Mouse (Mus musculus) G1E (cell line): Measurements from ENCODE around the gene Atmin.

ENCODE experiments used
- CTCF ChIP-seq: IDR thresholded peaks from 2 replicates; pipeline ENCODE4 v1.5.1; 2012; ENCODE audit warnings: low read depth, low read length, inconsistent platforms, mixed read lengths
- GATA1 ChIP-seq: IDR thresholded peaks from 2 replicates; pipeline ENCODE4 v1.6.1; 2012; ENCODE audit warnings: borderline replicate concordance, low read length, inconsistent platforms, mixed read lengths
- GATA2 ChIP-seq: IDR thresholded peaks from 2 replicates; pipeline ENCODE4 v1.6.1; 2012; ENCODE audit warnings: low read depth, low read length, inconsistent platforms, borderline replicate concordance
- TAL1 ChIP-seq: conservative IDR thresholded peaks from 2 replicates; pipeline ENCODE4 v1.6.1; 2012; ENCODE audit warnings: low read depth, low read length, inconsistent platforms, mixed read lengths

DNA sequence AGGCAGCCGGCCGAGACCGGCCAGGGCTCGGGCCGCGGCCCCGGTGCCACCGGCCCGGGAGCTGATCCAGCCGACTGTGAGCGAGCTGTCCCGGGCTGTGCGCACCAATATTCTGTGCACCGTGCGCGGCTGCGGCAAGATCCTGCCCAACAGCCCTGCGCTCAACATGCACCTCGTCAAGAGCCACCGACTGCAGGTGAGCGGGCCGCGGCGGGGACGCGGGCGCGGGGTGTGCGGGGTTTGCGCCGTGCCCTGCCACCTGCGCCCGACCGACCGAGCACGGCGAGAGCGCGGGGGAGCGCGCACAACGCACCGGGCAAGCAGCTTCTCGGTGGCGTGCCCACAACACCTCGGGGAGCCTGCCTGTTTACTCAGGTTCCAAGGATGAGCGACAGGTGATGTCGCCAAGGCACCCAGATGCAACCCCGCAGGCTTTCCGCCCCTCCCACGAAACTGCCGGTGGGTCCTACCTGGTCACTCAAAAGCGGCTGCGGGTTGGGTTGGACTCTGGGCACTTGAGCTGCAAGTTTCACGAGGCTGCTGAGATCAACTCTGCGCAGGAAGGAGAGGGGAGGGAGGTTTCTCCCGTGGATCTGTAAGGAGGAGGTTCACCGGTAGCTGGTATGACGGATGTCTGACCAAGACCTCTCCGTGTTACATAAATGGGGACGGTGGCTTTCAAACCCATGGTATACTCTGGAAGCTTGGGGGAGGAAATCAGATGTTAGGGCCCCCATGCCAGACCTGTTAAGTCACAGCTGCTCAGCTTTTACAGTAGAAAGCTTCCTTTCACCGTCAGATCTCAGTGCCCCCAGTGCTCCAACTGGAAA lies 577 bp downstream of the Atmin start:
- TF ChIP-seq CTCF (no peak), GATA2 (no peak), GATA1 (no peak), TAL1 (no peak)
